Mouse (Mus musculus) heart, adult 2 months (tissue): Measurements from ENCODE around the gene Lrmp.

Experiments
- CTCF ChIP-seq: fragments of 200-600 bp; IDR thresholded peaks from 2 replicates; pipeline ENCODE4 v1.8.1; 2022; ENCODE audit warnings: antibody characterized with exemption, mild to moderate bottlenecking, moderate library complexity
- EP300 ChIP-seq: fragments of 200-500 bp; IDR thresholded peaks from 2 replicates; pipeline ENCODE4 v1.6.1; 2011; ENCODE audit warnings: low read depth, low read length, control low read depth; ENCODE audit not compliant: insufficient read depth
- POLR2A ChIP-seq: fragments of 200-500 bp; IDR thresholded peaks from 2 replicates; pipeline ENCODE4 v1.6.1; 2011; ENCODE audit warnings: mild to moderate bottlenecking, low read depth, low read length, control low read depth; ENCODE audit not compliant: insufficient read depth

GRCm38 (mm10) chr6:145176474-145176873, 61.0 kb downstream of the Lrmp start:
- TF ChIP-seq CTCF (no peak), EP300 (no peak), POLR2A (no peak)
